Mouse (Mus musculus): ENCODE data around the gene Pxdn. TPM values are rescaled to one million over a fixed set of nuclear protein-coding genes. Genes with fewer than 3 reads are reported as not detected.

Gene Pxdn
- polyA plus RNA-seq, 1 experiment = 50.5 TPM

GRCm38 (mm10) chr12:29965016-29965415, 27.6 kb downstream of the Pxdn start:
- H3K27me3 ChIP-seq (ENCODE audit: control insufficient read depth, insufficient read depth, insufficient read length) = no peaks in the 10 kb centered on the region
- H3ac ChIP-seq (ENCODE audit: control insufficient read depth, insufficient read length) = no peak overlapping the region
- H3K79me2 ChIP-seq (ENCODE audit: control insufficient read depth, insufficient read depth) = peaks cover 52% of the 10 kb centered on the region
- H3K4me3 ChIP-seq = no peak overlapping the region
- no peaks in the 10 kb centered on the region for H3K36me3 ChIP-seq (ENCODE audit: control insufficient read depth, insufficient read depth)
- no peak overlapping the region for H3K4me2 ChIP-seq (ENCODE audit: low read depth)
- TF ChIP-seq SRF (IDR thresholded peaks at IDR 0.05; ENCODE audit: control insufficient read depth, insufficient read length, low read depth) (no peak), TCF3 (IDR thresholded peaks at IDR 0.05; ENCODE audit: insufficient read length, low read depth) (no peak), CEBPB (IDR thresholded peaks at IDR 0.05; ENCODE audit: insufficient read depth, poor library complexity, severe bottlenecking) (no peak), MYOG (IDR thresholded peaks at IDR 0.05; ENCODE audit: control insufficient read depth in 1 of 3, insufficient read depth in 1 of 3, insufficient read length in 2 of 3, low read depth in 2 of 3) (peak in 1 of 3 experiments; percentile 11), E2F4 (IDR thresholded peaks at IDR 0.05; ENCODE audit: insufficient read depth) (no peak), MYOD1 (IDR thresholded peaks at IDR 0.05; ENCODE audit: control insufficient read depth in 1 of 3, insufficient read length in 2 of 3, low read depth in 2 of 3) (no peak), POLR2AphosphoS2 (IDR thresholded peaks at IDR 0.05; ENCODE audit: insufficient read length, low read depth) (no peak)

- no peak overlapping the region for H3ac ChIP-seq (ENCODE audit: control insufficient read depth, insufficient read length)
Measured at GRCm38 (mm10) chr12:29971795-29972464, 34.5 kb downstream of the Pxdn start.

GRCm38 (mm10) chr12:29972533-29972932, 35.1 kb downstream of the Pxdn start:
- TF ChIP-seq MYOD1 (IDR thresholded peaks at IDR 0.05; ENCODE audit: control insufficient read depth in 1 of 3, insufficient read length in 2 of 3, low read depth in 2 of 3) (no peak), TCF3 (IDR thresholded peaks at IDR 0.05; ENCODE audit: insufficient read length, low read depth) (no peak), E2F4 (IDR thresholded peaks at IDR 0.05; ENCODE audit: insufficient read depth) (no peak), SRF (IDR thresholded peaks at IDR 0.05; ENCODE audit: control insufficient read depth, insufficient read length, low read depth) (no peak), TCF12 (IDR thresholded peaks at IDR 0.05; ENCODE audit: insufficient read depth, poor library complexity, severe bottlenecking) (no peak), USF1 (IDR thresholded peaks at IDR 0.05; ENCODE audit: low read depth) (no peak), POLR2A (IDR thresholded peaks at IDR 0.05; ENCODE audit: insufficient read length, low read depth) (no peak)
- Histone ChIP-seq H3ac (ENCODE audit: control insufficient read depth, insufficient read length) (no peak overlapping the region), H3K79me2 (ENCODE audit: control insufficient read depth, insufficient read depth) (peaks cover 22% of the 10 kb centered on the region), H3K4me3 (no peak overlapping the region), H3K36me3 (ENCODE audit: control insufficient read depth, insufficient read depth) (peaks cover 8% of the 10 kb centered on the region), H3K27me3 (ENCODE audit: control insufficient read depth, insufficient read depth, insufficient read length) (no peaks in the 10 kb centered on the region), H3K4me2 (ENCODE audit: low read depth) (no peak overlapping the region)

More at GRCm38 (mm10) chr12:29971795-29972464, 34.5 kb downstream of the Pxdn start:
- TF ChIP-seq TCF3 (IDR thresholded peaks at IDR 0.05; ENCODE audit: insufficient read length, low read depth) = no peak
- no peak for TF ChIP-seq SRF (IDR thresholded peaks at IDR 0.05; ENCODE audit: control insufficient read depth, insufficient read length, low read depth)
- TF ChIP-seq POLR2AphosphoS2 (IDR thresholded peaks at IDR 0.05; ENCODE audit: insufficient read length, low read depth) = no peak
- no peak for TF ChIP-seq MYOD1 (IDR thresholded peaks at IDR 0.05; ENCODE audit: control insufficient read depth in 1 of 3, insufficient read length in 2 of 3, low read depth in 2 of 3)
- TF ChIP-seq CEBPB (IDR thresholded peaks at IDR 0.05; ENCODE audit: insufficient read depth, poor library complexity, severe bottlenecking) = no peak
- no peak for TF ChIP-seq POLR2A (IDR thresholded peaks at IDR 0.05; ENCODE audit: insufficient read length, low read depth)
- no peak for TF ChIP-seq REST (IDR thresholded peaks at IDR 0.05; ENCODE audit: insufficient read depth, insufficient read length)
- TF ChIP-seq TCF12 (IDR thresholded peaks at IDR 0.05; ENCODE audit: insufficient read depth, poor library complexity, severe bottlenecking) = no peak
- no peak for TF ChIP-seq USF1 (IDR thresholded peaks at IDR 0.05; ENCODE audit: low read depth)
- no peak for TF ChIP-seq E2F4 (IDR thresholded peaks at IDR 0.05; ENCODE audit: insufficient read depth)
- no peak for TF ChIP-seq MYOG (IDR thresholded peaks at IDR 0.05; ENCODE audit: control insufficient read depth in 1 of 3, insufficient read depth in 1 of 3, insufficient read length in 2 of 3, low read depth in 2 of 3)
- no peak for TF ChIP-seq MAX (IDR thresholded peaks at IDR 0.05; ENCODE audit: low read depth)
- H3K4me3 ChIP-seq = no peak overlapping the region
- peaks cover 28% of the 10 kb centered on the region for H3K79me2 ChIP-seq (ENCODE audit: control insufficient read depth, insufficient read depth)
- H3K27me3 ChIP-seq (ENCODE audit: control insufficient read depth, insufficient read depth, insufficient read length) = no peaks in the 10 kb centered on the region
- H3K36me3 ChIP-seq (ENCODE audit: control insufficient read depth, insufficient read depth) = peaks cover 8% of the 10 kb centered on the region
- no peak overlapping the region for H3K4me2 ChIP-seq (ENCODE audit: low read depth)

- no peaks in the 10 kb centered on the region for H3K27me3 ChIP-seq (ENCODE audit: control insufficient read depth, insufficient read depth, insufficient read length)
- no peak overlapping the region for H3ac ChIP-seq (ENCODE audit: control insufficient read depth, insufficient read length)
- peaks cover 32% of the 10 kb centered on the region for H3K36me3 ChIP-seq (ENCODE audit: control insufficient read depth, insufficient read depth)
- H3K79me2 ChIP-seq (ENCODE audit: control insufficient read depth, insufficient read depth) = no peaks in the 10 kb centered on the region
- TF ChIP-seq MYOD1 (IDR thresholded peaks at IDR 0.05; ENCODE audit: control insufficient read depth in 1 of 3, insufficient read length in 2 of 3, low read depth in 2 of 3) = no peak
- TF ChIP-seq CEBPB (IDR thresholded peaks at IDR 0.05; ENCODE audit: insufficient read depth, poor library complexity, severe bottlenecking) = no peak
- TF ChIP-seq REST (IDR thresholded peaks at IDR 0.05; ENCODE audit: insufficient read depth, insufficient read length) = no peak
- TF ChIP-seq TCF3 (IDR thresholded peaks at IDR 0.05; ENCODE audit: insufficient read length, low read depth) = no peak
- TF ChIP-seq E2F4 (IDR thresholded peaks at IDR 0.05; ENCODE audit: insufficient read depth) = no peak
- no peak for TF ChIP-seq MYOG (IDR thresholded peaks at IDR 0.05; ENCODE audit: control insufficient read depth in 1 of 3, insufficient read depth in 1 of 3, insufficient read length in 2 of 3, low read depth in 2 of 3)
- TF ChIP-seq SRF (IDR thresholded peaks at IDR 0.05; ENCODE audit: control insufficient read depth, insufficient read length, low read depth) = no peak
- TF ChIP-seq TCF12 (IDR thresholded peaks at IDR 0.05; ENCODE audit: insufficient read depth, poor library complexity, severe bottlenecking) = no peak
- no peak for TF ChIP-seq POLR2A (IDR thresholded peaks at IDR 0.05; ENCODE audit: insufficient read length, low read depth)
- TF ChIP-seq USF1 (IDR thresholded peaks at IDR 0.05; ENCODE audit: low read depth) = no peak
- no peak for TF ChIP-seq MAX (IDR thresholded peaks at IDR 0.05; ENCODE audit: low read depth)
- TF ChIP-seq POLR2AphosphoS2 (IDR thresholded peaks at IDR 0.05; ENCODE audit: insufficient read length, low read depth) = no peak
- H3K4me3 ChIP-seq = no peak overlapping the region
- H3K4me2 ChIP-seq (ENCODE audit: low read depth) = no peak overlapping the region
Measured at GRCm38 (mm10) chr12:29980076-29980475, 42.7 kb downstream of the Pxdn start.

All from myocyte (in vitro differentiated cells).